Mouse (Mus musculus): ENCODE results near the gene 9930111J21Rik2.
"Not testable (repeated sequence)": the region's sequence is repeated elsewhere in the genome, so short reads cannot be mapped to it uniquely, and the experiment has no call there.

9930111J21Rik2 gene

DNA sequence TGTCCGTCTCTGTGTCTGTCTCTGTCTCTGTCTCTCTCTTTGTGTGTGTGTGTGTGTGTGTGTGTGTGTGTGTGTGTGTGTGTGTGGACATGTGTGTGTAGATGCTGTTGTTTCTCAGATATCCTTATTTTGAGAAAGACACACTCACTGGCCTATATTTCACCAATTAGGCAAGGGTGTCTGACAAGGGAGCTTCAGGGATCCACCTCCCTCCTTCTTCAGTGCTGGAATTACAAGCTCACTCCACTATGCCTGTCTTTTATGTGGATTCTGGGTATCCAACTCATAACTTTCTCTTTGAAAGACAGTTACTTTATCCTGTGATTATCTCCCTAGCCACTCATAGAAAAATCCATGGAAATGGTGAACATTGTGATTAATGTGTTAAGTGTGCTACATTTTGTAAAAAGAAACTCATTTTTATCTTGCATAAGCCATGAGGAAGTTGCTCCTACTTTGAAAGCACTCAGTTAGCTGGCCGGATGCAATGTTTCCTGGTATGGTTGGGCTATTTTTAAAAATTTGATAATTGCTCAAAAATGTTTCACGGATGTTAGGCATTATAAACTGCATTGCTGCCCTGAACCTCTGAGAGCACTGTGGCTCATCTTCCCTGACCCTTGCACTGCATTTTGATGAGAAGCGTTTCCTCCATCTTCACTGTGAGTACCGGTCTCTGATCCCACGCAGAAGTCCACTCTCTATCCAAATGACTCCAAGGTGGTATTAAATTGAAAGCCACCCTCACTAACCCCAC is 25.1 kb upstream of the 9930111J21Rik2 start, which contains the start of gene Ifi47:
TSS of gene Ifi47 (plus strand) at position 587 of the 757 bp plus-strand sequence.
- not testable (repeated sequence) for DNase-seq (ENCODE audit: low spot score)

- DNase-seq (ENCODE audit: low spot score), result no peak
Measured at GRCm38 (mm10) chr11:49068358-49068757, 17.3 kb upstream of the 9930111J21Rik2 start.

DNA sequence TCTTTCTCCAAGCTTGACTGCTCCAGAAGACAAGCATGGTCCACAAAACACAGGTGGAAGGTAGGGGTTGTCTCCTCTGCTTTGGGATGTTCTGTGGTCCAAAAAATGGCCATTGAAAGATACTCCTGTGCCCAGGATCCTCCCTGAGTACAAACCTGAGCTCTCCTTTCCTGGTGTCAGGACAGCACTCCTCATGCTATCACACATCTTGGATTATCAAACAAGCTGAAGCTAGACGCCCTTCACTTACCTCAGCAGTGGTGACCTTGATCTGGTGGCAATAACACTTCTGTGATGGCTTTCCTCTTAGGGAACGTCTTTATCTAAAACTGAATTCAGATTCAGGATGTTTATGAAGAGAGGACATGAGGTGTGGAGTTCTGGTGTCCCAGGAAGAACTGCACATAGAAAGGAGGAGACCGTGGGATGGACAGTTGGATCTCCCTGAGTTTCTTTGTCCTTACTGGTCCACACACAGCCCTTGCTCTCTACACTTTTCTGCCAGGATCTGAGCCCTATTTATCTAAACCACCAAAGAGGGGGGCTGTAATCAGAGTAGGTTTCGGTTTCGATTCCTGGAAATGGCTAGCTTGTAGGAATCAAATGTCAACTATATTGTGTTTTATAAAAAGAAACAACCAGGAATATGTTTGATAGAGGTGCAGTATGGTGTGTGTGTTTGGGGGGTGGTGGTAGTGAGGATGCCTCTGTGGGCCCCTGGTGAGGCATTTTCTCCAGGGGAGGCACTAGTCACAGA is 12.8 kb upstream of the 9930111J21Rik2 start, which contains the start of gene Tgtp2:
TSS of gene Tgtp2 (minus strand) at position 494 of the 757 bp plus-strand sequence.
- not testable (repeated sequence) for DNase-seq (ENCODE audit: low spot score)

DNA sequence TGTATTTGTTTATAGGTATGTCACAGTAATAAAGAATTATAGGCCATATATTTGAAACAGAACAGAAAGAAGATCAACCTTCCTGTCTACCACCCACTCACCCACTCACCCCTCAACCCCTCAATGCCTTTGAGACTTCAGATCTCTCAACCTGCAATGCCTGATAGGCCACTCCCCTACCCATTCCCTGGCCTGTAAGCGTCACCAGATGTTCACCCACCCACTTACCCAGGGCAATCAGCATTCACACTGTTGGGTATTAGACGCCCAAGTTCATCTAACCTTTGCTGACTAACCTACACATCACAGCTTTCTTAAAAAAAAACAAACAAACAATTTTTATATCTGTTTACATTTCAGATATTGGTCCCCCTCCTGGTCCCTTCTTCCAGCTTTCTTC is 10.8 kb upstream of the 9930111J21Rik2 start:
- not testable (repeated sequence) for DNase-seq (ENCODE audit: low spot score)

- DNase-seq (ENCODE audit: low spot score), result not testable (repeated sequence)
Measured at GRCm38 (mm10) chr11:49060061-49060460, 9.0 kb upstream of the 9930111J21Rik2 start.

GRCm38 (mm10) chr11:49051894-49052293 is 852 bp upstream of the 9930111J21Rik2 start:
- not testable (repeated sequence) for DNase-seq (ENCODE audit: low spot score)

DNA sequence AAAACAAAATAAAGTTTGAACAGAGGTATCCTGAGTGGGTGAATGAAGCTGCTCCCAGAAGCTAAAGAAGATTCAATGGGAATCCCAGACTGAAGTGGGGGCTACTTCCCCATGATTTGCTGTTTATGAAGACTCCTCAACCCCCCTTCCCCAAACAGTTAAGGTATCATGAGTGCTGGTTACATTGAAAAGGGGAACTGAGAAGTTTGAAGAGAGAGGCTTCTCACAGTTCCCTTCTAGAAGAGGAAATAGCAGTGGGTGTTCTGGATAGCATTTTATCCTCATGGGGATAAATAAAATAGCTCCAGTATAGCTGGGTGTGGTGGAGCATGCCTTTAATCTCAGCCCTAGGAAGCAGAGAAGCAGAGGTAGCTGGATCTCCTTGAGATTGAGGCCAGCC is 978 bp downstream of the 9930111J21Rik2 start:
- DNase-seq (ENCODE audit: low spot score), result not testable (repeated sequence)

GRCm38 (mm10) chr11:49012074-49012473 is 39.0 kb downstream of the 9930111J21Rik2 start:
- DNase-seq (ENCODE audit: low spot score), result not testable (repeated sequence)

- DNase-seq (ENCODE audit: low spot score), result not testable (repeated sequence)
Measured at GRCm38 (mm10) chr11:49006785-49007184, 44.3 kb downstream of the 9930111J21Rik2 start.

DNA sequence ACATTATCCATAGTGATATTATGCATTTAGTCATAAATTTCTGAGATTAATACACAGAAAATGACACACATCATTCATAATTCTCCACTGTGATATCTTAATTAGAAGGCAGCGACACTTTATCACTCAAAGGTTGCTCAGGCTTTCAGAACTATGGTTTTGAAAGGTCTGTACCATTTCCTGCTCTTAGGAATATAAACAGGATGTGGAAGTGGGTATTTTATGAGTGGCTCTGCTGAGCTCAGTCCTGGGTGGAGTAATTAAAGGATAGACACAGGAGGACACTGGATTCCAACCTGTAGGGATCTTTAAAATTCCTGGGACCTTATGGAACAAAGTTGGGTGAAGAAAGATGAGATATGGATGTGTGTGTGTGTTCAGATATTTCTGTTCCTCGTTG is 44.7 kb downstream of the 9930111J21Rik2 start:
- not testable (repeated sequence) for DNase-seq (ENCODE audit: low spot score)

DNA sequence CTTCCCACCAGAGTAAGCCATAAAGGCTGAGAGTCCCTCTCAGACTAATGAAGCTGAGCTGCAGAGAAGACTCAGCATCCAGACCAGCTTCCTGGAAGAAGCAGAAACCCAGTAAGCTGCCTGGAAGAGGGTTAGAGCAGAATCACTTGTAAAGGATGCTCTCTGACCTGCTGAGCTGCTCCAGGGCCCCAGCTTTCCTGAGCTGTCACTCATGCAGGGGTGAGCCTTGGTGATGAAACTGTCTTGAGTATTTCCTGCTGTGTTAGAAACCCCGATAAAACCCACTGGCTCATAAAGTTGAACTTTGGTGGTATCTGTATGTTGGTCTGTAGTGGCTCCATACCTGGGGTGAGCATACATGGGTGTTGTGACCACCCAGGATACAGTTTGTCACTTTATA is 50.6 kb downstream of the 9930111J21Rik2 start:
- DNase-seq (ENCODE audit: low spot score), result not testable (repeated sequence)

DNA sequence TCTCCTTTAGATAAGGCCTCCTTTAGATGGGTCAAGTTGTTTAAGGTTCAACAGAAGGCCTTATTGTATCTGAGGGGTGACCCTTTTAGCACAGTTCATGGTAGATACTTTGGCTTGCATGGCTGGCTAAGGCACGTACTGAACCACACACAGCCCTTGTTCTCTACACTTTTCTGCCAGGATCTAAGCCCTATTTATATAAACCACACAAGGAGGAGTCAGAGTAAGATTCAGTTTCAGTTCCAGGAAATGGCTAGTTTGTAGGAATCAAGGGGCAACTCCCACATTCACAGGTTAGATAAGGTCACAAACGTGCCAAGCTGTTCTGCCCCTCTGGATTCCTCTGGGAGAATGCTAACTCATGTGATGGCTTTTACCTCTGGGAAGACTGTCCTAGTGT is 57.0 kb downstream of the 9930111J21Rik2 start, which contains the start of gene Tgtp1:
TSS of gene Tgtp1 (minus strand) at position 155 of the 400 bp plus-strand sequence.
- not testable (repeated sequence) for DNase-seq (ENCODE audit: low spot score)

DNA sequence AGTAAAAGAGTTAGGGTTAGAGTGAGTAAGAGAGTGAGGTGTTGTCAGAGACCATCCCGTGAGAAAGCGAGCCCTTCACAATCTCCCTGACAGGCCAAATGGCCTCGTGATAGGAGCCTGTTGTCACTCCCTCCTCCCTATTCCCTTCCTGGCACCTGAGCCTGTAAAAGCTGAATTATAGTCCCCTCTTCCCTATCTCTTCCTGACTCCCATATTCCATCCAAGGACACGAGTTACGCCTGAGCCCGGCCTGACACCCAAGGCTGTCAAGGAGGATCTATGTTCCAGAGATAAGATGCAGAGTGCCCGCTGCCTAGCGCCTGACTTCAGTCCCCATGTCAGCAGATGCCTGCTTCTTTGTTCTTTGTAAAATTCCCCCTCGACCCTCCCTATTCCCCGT is 57.7 kb downstream of the 9930111J21Rik2 start:
- DNase-seq (ENCODE audit: low spot score), result peak; percentile 7

GRCm38 (mm10) chr11:48991740-48992520 is 59.1 kb downstream of the 9930111J21Rik2 start, which contains the start of gene Gm12185:
Gene Gm12185 (minus strand): TSS chr11:48992226.
- not testable (repeated sequence) for DNase-seq (ENCODE audit: low spot score)

DNA sequence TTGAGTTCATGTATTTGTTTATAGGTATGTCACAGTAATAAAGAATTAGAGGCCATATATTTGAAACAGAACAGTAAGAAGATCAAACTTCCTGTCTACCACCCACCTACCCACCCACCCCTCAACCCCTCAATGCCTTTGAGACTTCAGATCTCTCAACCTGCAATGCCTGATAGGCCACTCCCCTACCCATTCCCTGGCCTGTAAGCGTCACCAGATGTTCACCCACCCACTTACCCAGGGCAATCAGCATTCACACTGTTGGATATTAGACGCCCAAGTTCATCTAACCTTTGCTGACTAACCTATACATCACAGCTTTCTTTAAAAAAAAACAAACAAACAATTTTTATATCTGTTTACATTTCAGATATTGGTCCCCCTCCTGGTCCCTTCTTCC is 61.1 kb downstream of the 9930111J21Rik2 start:
- not testable (repeated sequence) for DNase-seq (ENCODE audit: low spot score)

GRCm38 (mm10) chr11:48988219-48988618 is 62.8 kb downstream of the 9930111J21Rik2 start:
- not testable (repeated sequence) for DNase-seq (ENCODE audit: low spot score)

GRCm38 (mm10) chr11:48982848-48983247 is 68.2 kb downstream of the 9930111J21Rik2 start:
- DNase-seq (ENCODE audit: low spot score), result not testable (repeated sequence)

- not testable (repeated sequence) for DNase-seq (ENCODE audit: low spot score)
Measured at GRCm38 (mm10) chr11:48980052-48980451, 71.0 kb downstream of the 9930111J21Rik2 start.

DNA sequence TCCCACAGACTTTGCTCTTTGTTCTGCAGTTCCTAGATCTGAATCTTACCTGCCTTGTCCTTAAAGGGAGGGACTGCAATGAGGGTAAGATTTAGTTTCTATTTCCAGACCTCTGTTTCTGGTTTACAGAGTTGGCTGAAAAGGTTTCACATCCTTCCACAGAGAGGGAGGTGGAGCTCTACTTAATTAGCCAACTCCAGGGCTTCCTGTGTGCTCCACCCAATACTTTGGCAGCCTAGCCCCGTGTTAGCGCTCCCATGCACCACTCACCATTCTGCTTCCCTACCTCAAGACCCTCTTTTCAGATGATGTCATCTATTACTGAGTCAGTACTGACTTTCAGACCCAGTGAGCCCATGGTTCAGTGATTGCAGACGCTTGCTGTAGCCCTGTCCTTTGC is 71.8 kb downstream of the 9930111J21Rik2 start, which contains the start of gene 9930111J21Rik1:
TSS of gene 9930111J21Rik1 (minus strand) at position 148 of the 400 bp plus-strand sequence.
- not testable (repeated sequence) for DNase-seq (ENCODE audit: low spot score)

DNA sequence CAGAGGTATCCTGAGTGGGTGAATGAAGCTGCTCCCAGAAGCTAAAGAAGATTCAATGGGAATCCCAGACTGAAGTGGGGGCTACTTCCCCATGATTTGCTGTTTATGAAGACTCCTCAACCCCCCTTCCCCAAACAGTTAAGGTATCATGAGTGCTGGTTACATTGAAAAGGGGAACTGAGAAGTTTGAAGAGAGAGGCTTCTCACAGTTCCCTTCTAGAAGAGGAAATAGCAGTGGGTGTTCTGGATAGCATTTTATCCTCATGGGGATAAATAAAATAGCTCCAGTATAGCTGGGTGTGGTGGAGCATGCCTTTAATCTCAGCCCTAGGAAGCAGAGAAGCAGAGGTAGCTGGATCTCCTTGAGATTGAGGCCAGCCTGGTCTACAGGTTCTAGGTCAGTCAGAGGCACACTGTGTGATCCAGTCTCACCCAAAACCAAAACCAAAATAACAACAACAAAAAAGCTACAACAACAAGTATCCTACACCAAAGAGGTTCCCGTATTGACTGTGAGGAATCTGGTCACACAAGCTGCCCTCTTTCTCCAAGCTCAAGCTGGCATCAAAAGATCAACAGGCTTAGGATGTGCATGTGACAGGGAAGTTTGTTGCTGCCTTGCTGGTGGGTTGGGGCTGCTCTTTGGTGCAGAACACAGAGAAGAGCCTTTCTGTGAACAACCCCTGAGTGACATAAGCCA is 72.7 kb downstream of the 9930111J21Rik2 start, which contains the start of gene Olfr56:
TSS of gene Olfr56 (plus strand) at position 650 of the 700 bp plus-strand sequence.
- DNase-seq (ENCODE audit: low spot score), result not testable (repeated sequence)

DNA sequence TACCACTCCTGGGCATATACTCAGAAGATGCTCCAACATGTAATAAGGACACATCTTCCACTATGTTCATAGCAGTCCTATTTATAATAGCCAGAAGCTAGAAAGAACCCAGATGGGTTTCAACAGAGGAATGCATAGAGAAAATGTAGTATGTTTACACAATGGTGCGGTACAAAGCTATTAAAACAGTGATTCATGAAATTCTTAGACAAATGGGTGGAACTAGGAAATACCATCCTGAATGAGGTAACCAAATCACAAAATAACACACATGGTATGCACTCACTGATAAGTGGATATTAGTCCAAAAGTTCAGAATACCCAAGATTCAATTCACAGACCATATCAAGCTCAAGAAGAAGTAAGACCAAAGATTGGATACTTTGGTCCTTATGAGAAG is 76.4 kb downstream of the 9930111J21Rik2 start:
- DNase-seq (ENCODE audit: low spot score), result not testable (repeated sequence)

Measured in ovary, adult 18-20 months (tissue).